Comparison of ENCODE assay signal across 9 mouse cellular contexts in genomic region chr4:59239312-59239728, GRCm38 (mm10). TPM values are rescaled to one million over a fixed set of nuclear protein-coding genes. Genes with fewer than 3 reads are reported as not detected.
DNase-seq lines count a peak whose midpoint lies in the region; ATAC-seq and TF ChIP-seq lines count a peak whose summit lies in the region.
"Had no signal": no experiment of that assay in that cellular context is flagged by ENCODE, and none has a peak within 500 bp of the region (broad histone marks: within the 10 kb centered on the region; RNA-seq: fewer than 3 reads in every experiment).

No protein-coding gene starts in this region.

- H3ac ChIP-seq in myocyte (ENCODE audit: control insufficient read depth, insufficient read length), result no peak overlapping the region

- ATAC-seq in liver, embryonic 11.5 days (replicated peaks; ENCODE audit: low FRiP score), result no peak
- ATAC-seq in heart, postnatal 0 days (ENCODE audit: insufficient read depth, low read depth), result peak; percentile 79
- ATAC-seq in hindbrain, embryonic 13.5 days (ENCODE audit: low FRiP score), result no peak
- ATAC-seq in hindbrain, embryonic 16.5 days, result no peak

- DNase-seq in liver, embryonic 11.5 days (ENCODE audit: low spot score), result no peak
- no peak for DNase-seq in liver
- peak; percentile 23 for DNase-seq in embryo, embryonic 11 days
- DNase-seq in heart, postnatal 0 days (ENCODE audit: low spot score), result peak; percentile 84
- DNase-seq in spleen, postnatal 36 days (ENCODE audit: low spot score in 2 of 2), result no peak
- DNase-seq: cerebellum, postnatal 25 days had no signal

- no peak for TF ChIP-seq EP300 in heart, postnatal 0 days (IDR thresholded peaks at IDR 0.05; ENCODE audit: low read depth)

- peaks cover 27% of the 10 kb centered on the region for H3K4me1 ChIP-seq in liver, embryonic 11.5 days (replicated peaks; ENCODE audit: control insufficient read depth, insufficient read depth, low read length)
- H3K4me1 ChIP-seq in heart, postnatal 0 days (ENCODE audit: control insufficient read depth, insufficient read depth), result no peaks in the 10 kb centered on the region; the same call in 1 of the 2 replicates
- H3K4me1 ChIP-seq in hindbrain, embryonic 13.5 days (replicated peaks), result no peaks in the 10 kb centered on the region
- no peaks in the 10 kb centered on the region for H3K4me1 ChIP-seq in hindbrain, embryonic 16.5 days (ENCODE audit: control insufficient read depth, insufficient read depth, low read depth, low read length)

- WGBS in liver, embryonic 11.5 days, result 35% methylated on average over 9 of the region's 9 CpGs
- 13% methylated on average over 9 of the region's 9 CpGs for WGBS in heart, postnatal 0 days
- WGBS in hindbrain, embryonic 13.5 days, result 54% methylated on average over 9 of the region's 9 CpGs
- 47% methylated on average over 9 of the region's 9 CpGs for WGBS in hindbrain, embryonic 16.5 days

- no peak overlapping the region for H3K9ac ChIP-seq in liver, embryonic 11.5 days (ENCODE audit: low read depth, low read length)
- H3K9ac ChIP-seq in heart, postnatal 0 days (replicated peaks; ENCODE audit: low read depth, low read length), result no peak overlapping the region
- H3K9ac ChIP-seq in hindbrain, embryonic 13.5 days, result no peak overlapping the region
- H3K9ac ChIP-seq in hindbrain, embryonic 16.5 days (ENCODE audit: low read depth, low read length), result no peak overlapping the region

- no peak for TF ChIP-seq POLR2A in myocyte (IDR thresholded peaks at IDR 0.05; ENCODE audit: insufficient read length, low read depth)

- no peaks in the 10 kb centered on the region for H3K79me2 ChIP-seq in myocyte (ENCODE audit: control insufficient read depth, insufficient read depth)

- H3K4me2 ChIP-seq in liver, embryonic 11.5 days, result no peak overlapping the region; the same call in 1 of the 2 replicates
- H3K4me2 ChIP-seq in heart, postnatal 0 days (ENCODE audit: low read depth, low read length), result peak overlapping the region; percentile 38
- H3K4me2 ChIP-seq in myocyte (ENCODE audit: low read depth), result peak overlapping the region; percentile 79
- H3K4me2 ChIP-seq in hindbrain, embryonic 13.5 days, result no peak overlapping the region
- H3K4me2 ChIP-seq in hindbrain, embryonic 16.5 days (ENCODE audit: low read length), result no peak overlapping the region

- H3K4me3 ChIP-seq in liver, embryonic 11.5 days (ENCODE audit: low read depth, low read length), result no peak overlapping the region
- H3K4me3 ChIP-seq in heart, postnatal 0 days (ENCODE audit: low read depth, low read length), result 0 out of 2 replicates have a peak overlapping the region, but pooled peaks have one; percentile 7
- no peak overlapping the region for H3K4me3 ChIP-seq in myocyte
- H3K4me3 ChIP-seq in hindbrain, embryonic 13.5 days, result no peak overlapping the region
- H3K4me3 ChIP-seq in hindbrain, embryonic 16.5 days (ENCODE audit: low read length), result no peak overlapping the region

- peak overlapping the region; percentile 8 for H3K27ac ChIP-seq in liver, embryonic 11.5 days (ENCODE audit: low read depth, low read length)
- peak overlapping the region; percentile 32; the same call in 1 of the 2 replicates for H3K27ac ChIP-seq in heart, postnatal 0 days (ENCODE audit: low read depth)
- H3K27ac ChIP-seq in hindbrain, embryonic 13.5 days, result no peak overlapping the region
- no peak overlapping the region for H3K27ac ChIP-seq in hindbrain, embryonic 16.5 days (ENCODE audit: low read depth, low read length)

- H3K9me3 ChIP-seq in liver, embryonic 11.5 days (ENCODE audit: control insufficient read depth, low read length), result no peaks in the 10 kb centered on the region
- H3K9me3 ChIP-seq in heart, postnatal 0 days (replicated peaks; ENCODE audit: control insufficient read depth, low read length), result no peaks in the 10 kb centered on the region
- no peaks in the 10 kb centered on the region for H3K9me3 ChIP-seq in hindbrain, embryonic 13.5 days
- no peaks in the 10 kb centered on the region for H3K9me3 ChIP-seq in hindbrain, embryonic 16.5 days (ENCODE audit: control insufficient read depth, low read length)

- no peaks in the 10 kb centered on the region for H3K27me3 ChIP-seq in liver, embryonic 11.5 days (replicated peaks; ENCODE audit: control insufficient read depth, insufficient read depth, low read length)
- H3K27me3 ChIP-seq in heart, postnatal 0 days (ENCODE audit: control insufficient read depth, insufficient read depth, low read length), result no peaks in the 10 kb centered on the region
- H3K27me3 ChIP-seq in myocyte (ENCODE audit: control insufficient read depth, insufficient read depth, insufficient read length), result no peaks in the 10 kb centered on the region
- no peaks in the 10 kb centered on the region for H3K27me3 ChIP-seq in hindbrain, embryonic 13.5 days
- H3K27me3 ChIP-seq in hindbrain, embryonic 16.5 days (replicated peaks; ENCODE audit: control insufficient read depth, insufficient read depth, low read length), result no peaks in the 10 kb centered on the region

- no peak for TF ChIP-seq CTCF in heart, postnatal 0 days (IDR thresholded peaks at IDR 0.05; ENCODE audit: low read depth)

- no peaks in the 10 kb centered on the region for H3K36me3 ChIP-seq in liver, embryonic 11.5 days (ENCODE audit: control insufficient read depth, insufficient read depth, low read length)
- no peaks in the 10 kb centered on the region for H3K36me3 ChIP-seq in heart, postnatal 0 days (replicated peaks; ENCODE audit: control insufficient read depth, insufficient read depth, low read length)
- no peaks in the 10 kb centered on the region for H3K36me3 ChIP-seq in myocyte (ENCODE audit: control insufficient read depth, insufficient read depth)
- H3K36me3 ChIP-seq in hindbrain, embryonic 13.5 days, result no peaks in the 10 kb centered on the region
- no peaks in the 10 kb centered on the region for H3K36me3 ChIP-seq in hindbrain, embryonic 16.5 days (ENCODE audit: control insufficient read depth, insufficient read depth, low read length)

TF ChIP-seq in myocyte, 11 proteins besides CTCF, POLR2A, EP300 and RAD21:
- peak; percentile 70 for TF ChIP-seq USF1 (IDR thresholded peaks at IDR 0.05; ENCODE audit: low read depth)
- no peak for TF ChIP-seq E2F4 (IDR thresholded peaks at IDR 0.05; ENCODE audit: insufficient read depth)

RNA-seq across cellular contexts. Expression of gene Ugcg, which starts 50.3 kb away (rescaled TPM):
- 25.9 and 26.1 TPM in 2 replicates for polyA plus RNA-seq in liver, embryonic 11.5 days (2014; fragmentation: Nextera tagmentation; extraction: Ambion mirVana)
- 19.2 and 35.3 TPM in 2 replicates for total RNA-seq in heart, postnatal 0 days (2014; rRNA removed; ENCODE audit: low replicate concordance)
- 6.2 TPM in 2 replicates for polyA plus RNA-seq in heart, postnatal 0 days (2015; fragmentation: Nextera tagmentation; extraction: Ambion mirVana)
- polyA plus RNA-seq in myocyte (2012; fragmentation: generic; extraction: Trizol), result 24.0 TPM
- 17.3 and 19.2 TPM in 2 replicates for polyA plus RNA-seq in hindbrain, embryonic 13.5 days (2015; fragmentation: Nextera tagmentation; extraction: Ambion mirVana)
- polyA plus RNA-seq in hindbrain, embryonic 16.5 days (2015; fragmentation: Nextera tagmentation; extraction: Ambion mirVana), result 14.3 and 15.8 TPM in 2 replicates

Comparison
In these comparisons a context has a peak if more than half of its experiments do, and no peak if none do; other contexts are left out.
1. DNase-seq: peak in embryo, embryonic 11 days (single experiment) and heart, postnatal 0 days (single experiment); none in liver, embryonic 11.5 days (single experiment), liver (single experiment) and spleen, postnatal 36 days (0 of 2).
2. H3K27ac ChIP-seq: peak in liver, embryonic 11.5 days (single experiment) and heart, postnatal 0 days (single experiment); none in hindbrain, embryonic 13.5 days (single experiment) and hindbrain, embryonic 16.5 days (single experiment).
3. H3K4me2 ChIP-seq: peak in heart, postnatal 0 days (single experiment) and myocyte (single experiment); none in liver, embryonic 11.5 days (single experiment), hindbrain, embryonic 13.5 days (single experiment) and hindbrain, embryonic 16.5 days (single experiment).